In genomic region chr1:91180174-91180565, GRCm38 (mm10) we compare ENCODE assay signal across 8 mouse cellular contexts. TPM values are rescaled to one million over a fixed set of nuclear protein-coding genes. Genes with fewer than 3 reads are reported as not detected.
A peak's percentile ranks its signal among the peaks of the same experiment; 100 is the strongest.
DNase-seq lines count a peak whose midpoint lies in the region; ATAC-seq lines count a peak whose summit lies in the region.

No protein-coding gene starts in this region.

- no peaks in the 10 kb centered on the region for H3K9me3 ChIP-seq in lung, embryonic 15.5 days
- H3K9me3 ChIP-seq in forebrain, embryonic 12.5 days = no peaks in the 10 kb centered on the region
- H3K9me3 ChIP-seq in limb, embryonic 11.5 days (ENCODE audit: control insufficient read depth, low read length) = no peaks in the 10 kb centered on the region
- no peaks in the 10 kb centered on the region for H3K9me3 ChIP-seq in neural tube, embryonic 15.5 days (replicated peaks)

- H3K27ac ChIP-seq in lung, embryonic 15.5 days = no peak overlapping the region
- H3K27ac ChIP-seq in forebrain, embryonic 12.5 days = no peak overlapping the region
- H3K27ac ChIP-seq in limb, embryonic 11.5 days (replicated peaks; ENCODE audit: low read depth, low read length) = no peak overlapping the region
- no peak overlapping the region for H3K27ac ChIP-seq in neural tube, embryonic 15.5 days (replicated peaks)

- peak; percentile 35; the same call in 1 of the 2 replicates for ATAC-seq in lung, embryonic 15.5 days (ENCODE audit: borderline replicate concordance, extremely low read depth, low FRiP score, low TSS enrichment)
- no peak for ATAC-seq in forebrain, embryonic 12.5 days (ENCODE audit: low FRiP score)
- ATAC-seq in limb, embryonic 11.5 days (ENCODE audit: insufficient number of reproducible peaks, low FRiP score, low TSS enrichment, low read depth) = no peak
- ATAC-seq in neural tube, embryonic 15.5 days (ENCODE audit: low FRiP score) = no peak
- ATAC-seq in inflammation-experienced regulatory T-cells, adult 6 months = no peak
- no peak for ATAC-seq in CD4-positive, CD25-positive, alpha-beta regulatory T cell, adult 4 months

- no peak for DNase-seq in lung, adult 18-20 months
- DNase-seq in limb, embryonic 11.5 days (ENCODE audit: low spot score) = peak; percentile 25
- DNase-seq in frontal cortex, adult 2 months (ENCODE audit: extremely low spot score in 1 of 2, low spot score in 1 of 2) = no peak

- H3K9ac ChIP-seq in lung, embryonic 15.5 days = peak overlapping the region; percentile 34
- H3K9ac ChIP-seq in forebrain, embryonic 12.5 days = peak overlapping the region; percentile 36; the same call in 1 of the 2 replicates
- peak overlapping the region; percentile 56 for H3K9ac ChIP-seq in limb, embryonic 11.5 days (ENCODE audit: low read length)
- H3K9ac ChIP-seq in neural tube, embryonic 15.5 days (replicated peaks) = peak overlapping the region; percentile 42

- peak overlapping the region; percentile 73 for H3K4me2 ChIP-seq in lung, embryonic 15.5 days
- H3K4me2 ChIP-seq in forebrain, embryonic 12.5 days = peak overlapping the region; percentile 74
- H3K4me2 ChIP-seq in limb, embryonic 11.5 days (ENCODE audit: low read depth, severe bottlenecking) = peak overlapping the region; percentile 81
- peak overlapping the region; percentile 85 for H3K4me2 ChIP-seq in neural tube, embryonic 15.5 days

- H3K36me3 ChIP-seq in lung, embryonic 15.5 days = no peaks in the 10 kb centered on the region
- no peaks in the 10 kb centered on the region for H3K36me3 ChIP-seq in forebrain, embryonic 12.5 days (replicated peaks)
- no peaks in the 10 kb centered on the region for H3K36me3 ChIP-seq in limb, embryonic 11.5 days (ENCODE audit: control insufficient read depth, insufficient read depth, low read length)
- no peaks in the 10 kb centered on the region for H3K36me3 ChIP-seq in neural tube, embryonic 15.5 days

- 4% methylated on average over 14 of the region's 14 CpGs for WGBS in lung, embryonic 15.5 days
- WGBS in forebrain, embryonic 12.5 days = 7% methylated on average over 14 of the region's 14 CpGs
- 10% methylated on average over 14 of the region's 14 CpGs for WGBS in limb, embryonic 11.5 days
- 6% methylated on average over 14 of the region's 14 CpGs for WGBS in neural tube, embryonic 15.5 days

- H3K27me3 ChIP-seq in lung, embryonic 15.5 days = peaks cover 32% of the 10 kb centered on the region; the same call in 1 of the 2 replicates
- H3K27me3 ChIP-seq in forebrain, embryonic 12.5 days = peaks cover 45% of the 10 kb centered on the region
- H3K27me3 ChIP-seq in limb, embryonic 11.5 days (ENCODE audit: control insufficient read depth, insufficient read depth, low read length) = peaks cover 22% of the 10 kb centered on the region
- peaks cover 28% of the 10 kb centered on the region for H3K27me3 ChIP-seq in neural tube, embryonic 15.5 days (replicated peaks)

- H3K4me1 ChIP-seq in lung, embryonic 15.5 days = peaks cover 35% of the 10 kb centered on the region
- H3K4me1 ChIP-seq in forebrain, embryonic 12.5 days = peaks cover 9% of the 10 kb centered on the region
- 0 out of 2 replicates have a peak, but pooled peaks cover 7% of the 10 kb centered on the region for H3K4me1 ChIP-seq in limb, embryonic 11.5 days (ENCODE audit: control insufficient read depth, insufficient read depth, low read length)
- peaks cover 25% of the 10 kb centered on the region for H3K4me1 ChIP-seq in neural tube, embryonic 15.5 days

- peak overlapping the region; percentile 41 for H3K4me3 ChIP-seq in lung, embryonic 15.5 days
- peak overlapping the region; percentile 42 for H3K4me3 ChIP-seq in forebrain, embryonic 12.5 days (replicated peaks)
- H3K4me3 ChIP-seq in limb, embryonic 11.5 days (ENCODE audit: low read depth, low read length) = peak overlapping the region; percentile 35
- peak overlapping the region; percentile 41 for H3K4me3 ChIP-seq in neural tube, embryonic 15.5 days (replicated peaks)

RNA-seq across cellular contexts. Expression of gene Ramp1, which starts 0.5 kb away (rescaled TPM):
- 7.8 and 8.3 TPM in 2 replicates for polyA plus RNA-seq in lung, embryonic 15.5 days (2015; fragmentation: Nextera tagmentation; extraction: Ambion mirVana)
- 0.10 and 0.26 TPM in 2 replicates for polyA plus RNA-seq in forebrain, embryonic 12.5 days (2016; fragmentation: Nextera tagmentation; extraction: Ambion mirVana)
- polyA plus RNA-seq in limb, embryonic 11.5 days (2014; fragmentation: Nextera tagmentation; extraction: Ambion mirVana) = 0.37 and 0.47 TPM in 2 replicates
- 16.1 and 21.3 TPM in 2 replicates for polyA plus RNA-seq in neural tube, embryonic 15.5 days (2015; fragmentation: Nextera tagmentation; extraction: Ambion mirVana)
- polyA plus RNA-seq in frontal cortex, adult 2 months (2012; rRNA removed) = 59.0 and 60.6 TPM in 2 replicates
- polyA plus RNA-seq in inflammation-experienced regulatory T-cells, adult 6 months (2017; shearing (Covaris generic)) = 10 to 100 TPM; 10.3 to 37.8 (median 35.7) TPM
- 10 to 100 TPM; 28.9 to 31.6 TPM for polyA plus RNA-seq in CD4-positive, CD25-positive, alpha-beta regulatory T cell, adult 4 months (2017; shearing (Covaris generic))

RNA-seq across cellular contexts. Expression of gene Rbm44, which starts 35.3 kb away (rescaled TPM):
- polyA plus RNA-seq in lung, embryonic 15.5 days (2015; fragmentation: Nextera tagmentation; extraction: Ambion mirVana) = 1.0 and 1.7 TPM in 2 replicates
- polyA plus RNA-seq in forebrain, embryonic 12.5 days (2016; fragmentation: Nextera tagmentation; extraction: Ambion mirVana) = 0.28 and 0.31 TPM in 2 replicates
- 0.52 and 1.5 TPM in 2 replicates for polyA plus RNA-seq in limb, embryonic 11.5 days (2014; fragmentation: Nextera tagmentation; extraction: Ambion mirVana)
- 0.28 and 0.75 TPM in 2 replicates for polyA plus RNA-seq in neural tube, embryonic 15.5 days (2015; fragmentation: Nextera tagmentation; extraction: Ambion mirVana)
- 0.02 and 0.04 TPM in 2 replicates for polyA plus RNA-seq in frontal cortex, adult 2 months (2012; rRNA removed)
- 1 to 10 TPM in 2 of 3 experiments, not detected in 1; 1.3 to 8.0 TPM for polyA plus RNA-seq in inflammation-experienced regulatory T-cells, adult 6 months (2017; shearing (Covaris generic))
- 1 to 10 TPM in 1 of 2 experiments, under 1 TPM in 1; 0.83 to 2.2 TPM for polyA plus RNA-seq in CD4-positive, CD25-positive, alpha-beta regulatory T cell, adult 4 months (2017; shearing (Covaris generic))
